Mouse (Mus musculus): Measurements from ENCODE around the gene Rassf1. TPM values are rescaled to one million over a fixed set of nuclear protein-coding genes. Genes with fewer than 3 reads are reported as not detected.

Gene Rassf1
- polyA plus RNA-seq, 1 experiment from 2014 or later: 42.4 TPM

DNA sequence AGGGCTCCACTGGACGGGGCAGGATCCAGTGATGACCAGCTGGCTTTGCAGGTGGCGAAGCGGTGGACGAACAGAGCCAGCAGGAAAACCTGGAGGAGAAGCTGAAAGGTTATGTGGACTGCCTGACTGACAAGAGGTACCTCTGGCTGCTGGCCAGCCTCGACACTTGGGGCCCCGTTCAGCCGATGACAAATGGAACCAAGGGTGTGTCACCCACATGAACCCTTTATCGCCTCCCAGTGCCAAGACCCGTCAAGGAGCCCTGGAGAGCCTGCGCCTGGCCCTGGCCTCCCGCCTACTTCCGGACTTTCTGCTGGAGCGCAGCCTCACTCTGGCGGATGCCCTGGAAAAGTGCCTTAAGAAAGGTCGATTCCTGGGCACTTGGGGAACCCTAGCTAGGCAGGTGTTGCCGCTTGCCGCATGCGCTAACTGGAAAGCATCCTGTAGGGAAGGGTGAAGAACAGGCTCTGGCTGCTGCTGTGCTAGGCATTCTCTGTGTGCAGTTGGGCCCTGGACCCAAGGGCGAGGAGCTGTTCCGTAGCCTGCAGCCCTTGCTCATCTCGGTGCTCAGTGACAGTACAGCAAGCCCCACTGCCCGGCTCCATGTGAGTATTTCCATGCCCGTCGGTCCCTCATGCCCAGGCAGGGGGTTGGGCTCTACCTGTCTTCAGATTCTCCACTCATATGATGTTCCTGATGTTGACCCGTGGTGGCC lies 38.9 kb downstream of the Rassf1 start:
- ATAC-seq (replicated peaks; ENCODE audit: insufficient number of reproducible peaks, low FRiP score, low TSS enrichment, low read depth) (no peak), DNase-seq (ENCODE audit: low spot score) (no peak)
- Histone ChIP-seq H3K4me1 (ENCODE audit: control insufficient read depth, insufficient read depth, low read length) (peaks cover 3% of the 10 kb centered on the region), H3K4me3 (ENCODE audit: low read depth, low read length) (no peak overlapping the region), H3K36me3 (replicated peaks; ENCODE audit: control insufficient read depth, insufficient read depth, low read depth, low read length) (peaks cover 11% of the 10 kb centered on the region), H3K9me3 (replicated peaks; ENCODE audit: control insufficient read depth, low read length) (no peaks in the 10 kb centered on the region), H3K4me2 (ENCODE audit: low read depth, low read length) (no peak overlapping the region), H3K27ac (replicated peaks; ENCODE audit: low read depth, low read length) (no peak overlapping the region), H3K27me3 (ENCODE audit: control insufficient read depth, insufficient read depth, low read length) (no peaks in the 10 kb centered on the region), H3K9ac (replicated peaks; ENCODE audit: low read length) (no peak overlapping the region)
- 90% methylated on average over 25 of the region's 25 CpGs for WGBS

DNA sequence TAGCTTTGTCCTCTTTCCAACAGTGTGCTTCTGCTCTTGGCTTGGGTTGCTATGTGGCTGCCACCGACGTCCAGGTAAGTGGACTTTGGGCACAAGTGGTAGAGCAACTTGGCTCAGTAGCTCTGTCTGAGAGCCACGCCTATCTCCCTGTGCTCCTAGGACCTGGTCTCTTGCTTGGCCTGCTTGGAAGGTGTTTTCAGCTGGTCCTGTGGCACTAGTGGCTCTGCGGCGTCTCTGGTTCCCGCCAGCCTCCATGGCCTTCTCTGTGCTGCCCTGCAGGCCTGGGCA lies 39.4 kb downstream of the Rassf1 start:
- Histone ChIP-seq H3K4me1 (ENCODE audit: control insufficient read depth, insufficient read depth, low read length) (peaks cover 3% of the 10 kb centered on the region), H3K27ac (replicated peaks; ENCODE audit: low read depth, low read length) (no peak overlapping the region), H3K9ac (replicated peaks; ENCODE audit: low read length) (no peak overlapping the region), H3K4me2 (ENCODE audit: low read depth, low read length) (no peak overlapping the region), H3K9me3 (replicated peaks; ENCODE audit: control insufficient read depth, low read length) (no peaks in the 10 kb centered on the region), H3K36me3 (replicated peaks; ENCODE audit: control insufficient read depth, insufficient read depth, low read depth, low read length) (peaks cover 11% of the 10 kb centered on the region), H3K27me3 (ENCODE audit: control insufficient read depth, insufficient read depth, low read length) (no peaks in the 10 kb centered on the region), H3K4me3 (ENCODE audit: low read depth, low read length) (no peak overlapping the region)
- no peak for ATAC-seq (replicated peaks; ENCODE audit: insufficient number of reproducible peaks, low FRiP score, low TSS enrichment, low read depth)
- WGBS: 99% methylated on average over 6 of the region's 6 CpGs
- DNase-seq (ENCODE audit: low spot score): no peak

- Histone ChIP-seq H3K4me1 (ENCODE audit: control insufficient read depth, insufficient read depth, low read length) (peaks cover 1% of the 10 kb centered on the region), H3K36me3 (replicated peaks; ENCODE audit: control insufficient read depth, insufficient read depth, low read depth, low read length) (peaks cover 11% of the 10 kb centered on the region), H3K9me3 (replicated peaks; ENCODE audit: control insufficient read depth, low read length) (no peaks in the 10 kb centered on the region), H3K4me2 (ENCODE audit: low read depth, low read length) (no peak overlapping the region), H3K27ac (replicated peaks; ENCODE audit: low read depth, low read length) (no peak overlapping the region), H3K27me3 (ENCODE audit: control insufficient read depth, insufficient read depth, low read length) (no peaks in the 10 kb centered on the region), H3K9ac (replicated peaks; ENCODE audit: low read length) (no peak overlapping the region), H3K4me3 (ENCODE audit: low read depth, low read length) (no peak overlapping the region)
- ATAC-seq (replicated peaks; ENCODE audit: insufficient number of reproducible peaks, low FRiP score, low TSS enrichment, low read depth): no peak
- WGBS: 83% methylated on average over 11 of the region's 11 CpGs
- no peak for DNase-seq (ENCODE audit: low spot score)
Measured at GRCm38 (mm10) chr9:107593101-107593976, 42.0 kb downstream of the Rassf1 start.

DNA sequence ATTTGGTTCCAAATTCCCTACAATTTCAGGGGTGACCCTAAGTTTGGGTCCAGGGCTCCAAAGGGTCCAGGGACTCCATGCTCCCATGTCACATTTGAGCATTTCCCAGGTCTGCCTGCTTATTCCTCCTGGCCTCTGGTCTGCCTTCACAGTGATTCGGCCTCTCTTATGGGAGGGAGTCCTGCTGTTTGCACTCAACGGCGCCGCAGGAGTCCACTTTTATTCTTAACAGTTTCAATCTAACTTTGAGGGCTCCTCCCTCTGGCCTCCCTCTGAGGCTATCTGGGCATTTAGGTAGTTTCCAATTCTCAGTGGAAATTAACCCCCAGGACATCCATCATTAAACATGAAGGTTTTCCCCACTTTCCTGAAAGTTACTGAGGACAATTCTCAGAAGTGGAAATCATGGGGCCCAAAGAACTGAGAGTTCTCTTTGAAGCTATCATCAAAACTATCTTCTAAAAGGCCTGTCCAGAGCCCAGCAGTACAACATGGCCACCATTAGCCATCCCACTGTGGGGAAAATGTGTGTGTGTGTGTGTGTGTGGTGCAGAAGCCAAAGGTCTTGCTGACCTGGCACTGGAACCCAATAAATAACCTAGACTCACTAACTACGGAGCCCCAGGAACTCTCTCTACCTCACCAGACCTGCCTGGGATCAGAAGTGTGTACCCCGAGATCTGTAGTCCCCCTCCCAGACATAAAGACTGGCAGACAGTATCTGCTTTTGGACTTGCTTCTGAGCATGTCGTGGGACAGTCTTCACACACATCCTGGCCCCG lies 43.1 kb downstream of the Rassf1 start:
- no peaks in the 10 kb centered on the region for H3K9me3 ChIP-seq (replicated peaks; ENCODE audit: control insufficient read depth, low read length)
- no peak overlapping the region for H3K27ac ChIP-seq (replicated peaks; ENCODE audit: low read depth, low read length)
- H3K36me3 ChIP-seq (replicated peaks; ENCODE audit: control insufficient read depth, insufficient read depth, low read depth, low read length): peaks cover 11% of the 10 kb centered on the region
- H3K4me3 ChIP-seq (ENCODE audit: low read depth, low read length): no peak overlapping the region
- ATAC-seq (replicated peaks; ENCODE audit: insufficient number of reproducible peaks, low FRiP score, low TSS enrichment, low read depth): no peak
- 78% methylated on average over 8 of the region's 8 CpGs for WGBS
- DNase-seq (ENCODE audit: low spot score): no peak
- no peaks in the 10 kb centered on the region for H3K4me1 ChIP-seq (ENCODE audit: control insufficient read depth, insufficient read depth, low read length)
- H3K9ac ChIP-seq (replicated peaks; ENCODE audit: low read length): no peak overlapping the region
- H3K4me2 ChIP-seq (ENCODE audit: low read depth, low read length): no peak overlapping the region
- H3K27me3 ChIP-seq (ENCODE audit: control insufficient read depth, insufficient read depth, low read length): no peaks in the 10 kb centered on the region

GRCm38 (mm10) chr9:107596619-107597569 lies 45.5 kb downstream of the Rassf1 start:
- ATAC-seq (replicated peaks; ENCODE audit: insufficient number of reproducible peaks, low FRiP score, low TSS enrichment, low read depth): no peak
- Histone ChIP-seq H3K9ac (replicated peaks; ENCODE audit: low read length) (no peak overlapping the region), H3K4me3 (ENCODE audit: low read depth, low read length) (no peak overlapping the region), H3K36me3 (replicated peaks; ENCODE audit: control insufficient read depth, insufficient read depth, low read depth, low read length) (peaks cover 6% of the 10 kb centered on the region), H3K27ac (replicated peaks; ENCODE audit: low read depth, low read length) (no peak overlapping the region), H3K4me1 (ENCODE audit: control insufficient read depth, insufficient read depth, low read length) (no peaks in the 10 kb centered on the region), H3K4me2 (ENCODE audit: low read depth, low read length) (no peak overlapping the region), H3K27me3 (ENCODE audit: control insufficient read depth, insufficient read depth, low read length) (no peaks in the 10 kb centered on the region), H3K9me3 (replicated peaks; ENCODE audit: control insufficient read depth, low read length) (no peaks in the 10 kb centered on the region)
- no peak for DNase-seq (ENCODE audit: low spot score)
- 88% methylated on average over 11 of the region's 11 CpGs for WGBS

DNA sequence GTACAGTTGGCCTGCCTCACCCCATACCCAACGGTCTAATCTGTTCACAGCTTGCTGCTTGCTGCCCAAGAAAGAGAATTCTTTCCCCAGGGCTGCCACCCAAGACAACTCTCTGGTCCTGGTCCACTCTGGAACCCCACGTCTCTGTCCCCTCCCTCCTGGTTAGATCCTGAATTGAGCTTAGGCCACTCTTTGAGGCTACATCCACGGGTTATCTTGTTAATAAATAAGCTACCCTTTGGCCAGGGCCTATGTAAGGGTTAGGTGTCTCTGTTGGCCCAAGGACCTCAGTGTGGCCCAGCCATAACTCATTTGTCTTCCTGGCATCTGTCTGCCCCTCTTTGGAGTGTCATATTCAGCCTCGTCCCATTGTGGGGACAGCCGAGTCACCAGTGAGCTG lies 47.0 kb downstream of the Rassf1 start:
- ATAC-seq (replicated peaks; ENCODE audit: insufficient number of reproducible peaks, low FRiP score, low TSS enrichment, low read depth) (no peak), DNase-seq (ENCODE audit: low spot score) (no peak)
- 79% methylated on average over 5 of the region's 5 CpGs for WGBS
- Histone ChIP-seq H3K4me2 (ENCODE audit: low read depth, low read length) (no peak overlapping the region), H3K36me3 (replicated peaks; ENCODE audit: control insufficient read depth, insufficient read depth, low read depth, low read length) (0 out of 2 replicates have a peak, but pooled peaks cover 3% of the 10 kb centered on the region), H3K4me3 (ENCODE audit: low read depth, low read length) (no peak overlapping the region), H3K27me3 (ENCODE audit: control insufficient read depth, insufficient read depth, low read length) (no peaks in the 10 kb centered on the region), H3K27ac (replicated peaks; ENCODE audit: low read depth, low read length) (no peak overlapping the region), H3K9ac (replicated peaks; ENCODE audit: low read length) (no peak overlapping the region), H3K4me1 (ENCODE audit: control insufficient read depth, insufficient read depth, low read length) (no peaks in the 10 kb centered on the region), H3K9me3 (replicated peaks; ENCODE audit: control insufficient read depth, low read length) (no peaks in the 10 kb centered on the region)

- DNase-seq (ENCODE audit: low spot score) (no peak), ATAC-seq (replicated peaks; ENCODE audit: insufficient number of reproducible peaks, low FRiP score, low TSS enrichment, low read depth) (no peak)
- no peaks in the 10 kb centered on the region; the same call in 1 of the 2 replicates for H3K4me1 ChIP-seq (ENCODE audit: control insufficient read depth, insufficient read depth, low read length)
- no peaks in the 10 kb centered on the region for H3K9me3 ChIP-seq (replicated peaks; ENCODE audit: control insufficient read depth, low read length)
- no peak overlapping the region; the same call in 1 of the 2 replicates for H3K4me2 ChIP-seq (ENCODE audit: low read depth, low read length)
- H3K27ac ChIP-seq (replicated peaks; ENCODE audit: low read depth, low read length): no peak overlapping the region
- 85% methylated on average over 9 of the region's 9 CpGs for WGBS
- no peaks in the 10 kb centered on the region for H3K36me3 ChIP-seq (replicated peaks; ENCODE audit: control insufficient read depth, insufficient read depth, low read depth, low read length)
- H3K27me3 ChIP-seq (ENCODE audit: control insufficient read depth, insufficient read depth, low read length): no peaks in the 10 kb centered on the region
- no peak overlapping the region for H3K4me3 ChIP-seq (ENCODE audit: low read depth, low read length)
- H3K9ac ChIP-seq (replicated peaks; ENCODE audit: low read length): no peak overlapping the region
Measured at GRCm38 (mm10) chr9:107599433-107599832, 48.1 kb downstream of the Rassf1 start.

Data from embryonic facial prominence, embryonic 11.5 days (tissue).